Mouse (Mus musculus) heart, embryonic 13.5 days (tissue): ENCODE results near the gene Zfp113. TPM values are rescaled to one million over a fixed set of nuclear protein-coding genes. Genes with fewer than 3 reads are reported as not detected.

Experiments
- ATAC-seq: fragments of 200-750 bp; cut with Nextera tagmentation; 2 replicates; pipeline ENCODE4 v1.8.0; 2017; ENCODE audit warnings: moderate TSS enrichment; ENCODE audit not compliant: insufficient number of reproducible peaks, low FRiP score, low TSS enrichment; ENCODE audit errors: extremely low read depth
- H3K27ac ChIP-seq: fragments of 300-500 bp; sonication (generic); replicated peaks from 2 replicates; pipeline ENCODE4 v1.5.1; 2015; ENCODE audit warnings: moderate library complexity, mild to moderate bottlenecking, inconsistent platforms
- H3K27me3 ChIP-seq: fragments of 300-500 bp; sonication (generic); replicated peaks from 2 replicates; pipeline ENCODE4 v1.6.1; 2015; ENCODE audit warnings: mild to moderate bottlenecking, inconsistent platforms
- H3K36me3 ChIP-seq: fragments of 300-500 bp; sonication (generic); 2 replicates; pipeline ENCODE4 v1.6.1; 2015; ENCODE audit warnings: mild to moderate bottlenecking, inconsistent platforms
- H3K4me1 ChIP-seq: fragments of 300-500 bp; sonication (generic); 2 replicates; pipeline ENCODE4 v1.6.1; 2015; ENCODE audit warnings: inconsistent platforms
- H3K4me2 ChIP-seq: fragments of 300-500 bp; sonication (generic); 2 replicates; pipeline ENCODE4 v1.6.1; 2015; ENCODE audit warnings: inconsistent platforms, mild to moderate bottlenecking, moderate library complexity
- H3K4me3 ChIP-seq: fragments of 300-500 bp; sonication (generic); 2 replicates; pipeline ENCODE4 v1.5.1; 2015; ENCODE audit warnings: moderate library complexity, mild to moderate bottlenecking, inconsistent platforms
- H3K9ac ChIP-seq: fragments of 300-500 bp; sonication (generic); 2 replicates; pipeline ENCODE4 v1.6.1; 2015; ENCODE audit warnings: inconsistent platforms, mild to moderate bottlenecking, moderate library complexity
- H3K9me3 ChIP-seq: fragments of 300-500 bp; sonication (generic); 2 replicates; pipeline ENCODE4 v1.6.1; 2016; ENCODE audit warnings: inconsistent platforms
- WGBS: fragments of 180-500 bp; shearing (Covaris S2); methylation state at CpG from one replicate; pipeline ENCODE4 v1.1.7; 2015; ENCODE audit warnings: mixed read lengths; 5-methylcytosine and 5-hydroxymethylcytosine counted together
- polyA plus RNA-seq: library from polyadenylated mRNA; unstranded; fragments of >200 nt; fragmentation: Nextera tagmentation; extraction: Ambion mirVana; gene quantifications from 2 replicates; pipeline ENCODE4 v1.2.1, GENCODE M21; 2015

Zfp113 gene
- 11.5 and 12.2 TPM in 2 replicates for polyA plus RNA-seq

DNA sequence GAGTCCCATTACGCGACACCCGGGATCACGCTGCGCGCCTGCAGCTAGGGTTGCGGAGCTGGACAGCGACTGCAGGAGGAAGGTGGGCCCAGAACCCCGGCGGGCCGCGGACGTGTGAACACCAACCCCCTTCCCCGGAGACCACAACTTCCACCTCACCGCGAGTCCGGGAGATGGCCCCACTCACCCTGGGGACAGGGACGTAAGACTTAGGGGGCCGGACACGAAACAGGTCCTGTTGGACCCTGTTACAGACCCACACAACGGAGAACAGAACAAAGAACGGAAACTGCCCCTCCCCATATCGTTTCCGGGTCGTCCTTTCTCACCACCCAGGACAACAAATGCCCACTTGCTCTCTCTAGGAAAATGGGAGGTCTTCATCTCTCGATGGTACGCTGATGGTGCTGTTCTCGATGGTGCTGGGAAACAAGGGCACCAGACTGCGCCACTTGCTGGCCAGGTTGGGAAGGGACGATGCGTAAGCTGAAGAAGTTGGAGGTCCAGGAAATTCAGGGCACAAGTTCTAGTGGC, at the start of gene Zfp113:
Gene Zfp113, minus strand, starts transcription at position 302 of the 534 bp plus-strand sequence.
- peak; percentile 84 for ATAC-seq

DNA sequence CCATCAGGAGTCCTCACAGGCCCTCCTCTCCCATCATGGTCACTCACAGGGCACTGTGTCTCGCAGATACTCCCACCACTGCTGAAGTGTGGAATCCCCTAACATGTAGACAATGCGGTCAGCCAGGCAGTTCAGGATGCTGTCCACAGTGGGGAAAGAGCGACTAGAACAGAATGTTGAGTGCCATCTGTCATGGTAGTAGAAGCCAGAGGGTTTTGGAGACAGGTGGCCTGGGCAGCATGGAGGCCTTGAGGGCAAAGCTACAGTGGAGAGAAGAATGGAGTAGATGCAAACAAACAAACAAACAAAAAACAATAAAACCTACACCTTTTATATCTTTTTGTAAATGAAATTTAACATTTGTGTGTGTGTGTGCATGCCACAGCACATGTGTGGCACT, 46.5 kb upstream of the Zfp113 start:
- no peak overlapping the region for H3K4me2 ChIP-seq
- WGBS, result 76% methylated on average over 3 of the region's 3 CpGs

More for the DNA sequence above, at the start of gene Zfp113:
- peak within 1 kb of the TSS; percentile 90 for H3K9ac ChIP-seq
- H3K9me3 ChIP-seq, result no peaks in the 10 kb centered on the region
- no peaks in the 10 kb centered on the region for H3K27me3 ChIP-seq
- peaks cover 27% of the 10 kb centered on the region for H3K36me3 ChIP-seq
- H3K27ac ChIP-seq, result peak within 1 kb of the TSS; percentile 92
- peaks cover 14% of the 10 kb centered on the region for H3K4me1 ChIP-seq
- H3K4me3 ChIP-seq, result peak within 1 kb of the TSS; percentile 80
- under 1% methylated on average over 31 of the region's 31 CpGs for WGBS
- H3K4me2 ChIP-seq, result peak within 1 kb of the TSS; percentile 87

DNA sequence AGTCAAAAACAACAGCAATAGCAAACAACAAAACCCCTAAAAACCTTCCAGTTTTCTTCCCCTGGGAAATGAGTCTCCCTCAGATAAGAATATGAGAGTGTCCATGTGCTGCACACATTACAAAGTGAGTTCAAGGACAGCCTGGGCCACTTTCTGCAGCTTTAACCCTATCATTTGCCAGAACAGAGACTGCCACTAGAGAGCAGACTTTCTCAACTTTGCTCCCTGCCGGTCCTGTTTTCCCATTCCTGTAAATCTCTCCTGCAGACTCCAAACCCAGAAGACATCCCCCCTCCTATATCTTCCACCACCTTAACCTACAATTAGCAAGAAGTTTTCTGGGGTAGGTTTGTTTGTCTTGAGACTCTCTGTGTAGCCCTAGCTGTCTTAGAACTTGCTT, 44.0 kb upstream of the Zfp113 start:
- Histone ChIP-seq H3K27ac (no peak overlapping the region), H3K27me3 (no peaks in the 10 kb centered on the region), H3K9ac (no peak overlapping the region), H3K4me3 (no peak overlapping the region), H3K9me3 (peaks cover 10% of the 10 kb centered on the region; the same call in 1 of the 2 replicates), H3K4me1 (peaks cover 8% of the 10 kb centered on the region), H3K4me2 (no peak overlapping the region), H3K36me3 (no peaks in the 10 kb centered on the region)
- no peak for ATAC-seq
- 16% methylated on average over 1 of the region's 1 CpGs for WGBS

More for the DNA sequence above, 46.5 kb upstream of the Zfp113 start:
- H3K4me3 ChIP-seq, result no peak overlapping the region
- H3K36me3 ChIP-seq, result no peaks in the 10 kb centered on the region
- H3K27ac ChIP-seq, result no peak overlapping the region
- peaks cover 18% of the 10 kb centered on the region; the same call in 1 of the 2 replicates for H3K9me3 ChIP-seq
- no peaks in the 10 kb centered on the region for H3K27me3 ChIP-seq
- H3K4me1 ChIP-seq, result no peaks in the 10 kb centered on the region
- no peak overlapping the region for H3K9ac ChIP-seq
- no peak for ATAC-seq

DNA sequence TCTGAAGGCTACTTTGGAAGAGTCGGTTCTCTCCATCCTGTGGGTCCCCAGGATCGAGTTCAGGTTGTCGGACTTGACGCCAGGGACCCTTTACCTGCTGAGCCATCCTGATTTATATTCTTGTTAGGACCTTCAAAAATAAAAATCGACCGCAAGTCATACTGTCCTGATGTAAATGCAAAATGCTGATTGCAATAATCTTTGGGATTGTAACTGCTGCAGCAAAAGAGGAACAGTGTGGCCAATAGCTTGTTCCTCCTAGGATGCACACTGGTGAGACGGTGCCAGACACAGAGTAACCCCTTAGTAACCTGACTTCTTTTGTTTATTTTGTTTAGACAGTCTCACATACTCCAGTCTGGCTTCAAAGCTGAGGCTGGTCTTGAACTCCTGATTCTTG, 39.9 kb upstream of the Zfp113 start:
- no peak overlapping the region for H3K27ac ChIP-seq
- no peaks in the 10 kb centered on the region for H3K9me3 ChIP-seq
- H3K4me1 ChIP-seq, result peaks cover 17% of the 10 kb centered on the region
- 74% methylated on average over 7 of the region's 7 CpGs for WGBS
- H3K4me3 ChIP-seq, result peak overlapping the region; percentile 80
- peak overlapping the region; percentile 92 for H3K9ac ChIP-seq
- peaks cover 27% of the 10 kb centered on the region for H3K36me3 ChIP-seq
- no peak for ATAC-seq
- H3K4me2 ChIP-seq, result peak overlapping the region; percentile 99
- H3K27me3 ChIP-seq, result no peaks in the 10 kb centered on the region

DNA sequence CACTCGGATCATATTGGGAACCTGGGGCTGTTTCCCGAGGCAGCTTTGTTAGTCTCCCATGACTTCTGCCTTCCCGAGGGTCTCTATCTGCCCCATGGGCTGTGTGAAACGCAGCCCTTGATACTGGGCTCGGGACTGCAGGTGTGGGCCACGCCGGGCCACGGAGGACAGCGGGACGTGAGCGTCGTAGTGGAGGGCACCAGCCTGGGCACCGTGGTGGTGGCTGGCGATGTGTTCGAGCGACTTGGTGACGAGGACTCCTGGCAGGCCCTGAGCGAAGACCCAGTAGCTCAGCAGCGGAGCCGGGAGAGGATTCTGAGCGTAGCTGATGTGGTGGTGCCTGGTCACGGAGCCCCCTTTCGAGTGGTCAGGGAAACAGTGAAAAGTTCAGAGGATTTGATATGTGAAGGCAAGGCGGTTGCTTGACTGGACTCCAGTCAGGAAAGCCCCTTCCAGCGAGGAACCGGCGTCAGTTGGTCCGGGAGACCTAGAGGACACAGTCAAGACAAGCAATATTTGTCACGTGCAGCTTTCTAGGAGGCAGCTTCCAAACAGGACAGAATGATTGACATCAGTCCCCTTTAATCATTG, 39.3 kb upstream of the Zfp113 start:
- H3K4me2 ChIP-seq, result peak overlapping the region; percentile 99
- H3K4me3 ChIP-seq, result peak overlapping the region; percentile 80
- H3K9me3 ChIP-seq, result no peaks in the 10 kb centered on the region
- peak; percentile 27; the same call in 1 of the 2 replicates for ATAC-seq
- H3K27ac ChIP-seq, result peak overlapping the region; percentile 87
- H3K36me3 ChIP-seq, result peaks cover 33% of the 10 kb centered on the region
- peaks cover 17% of the 10 kb centered on the region for H3K4me1 ChIP-seq
- H3K27me3 ChIP-seq, result no peaks in the 10 kb centered on the region
- WGBS, result 2% methylated on average over 29 of the region's 29 CpGs
- H3K9ac ChIP-seq, result peak overlapping the region; percentile 92

DNA sequence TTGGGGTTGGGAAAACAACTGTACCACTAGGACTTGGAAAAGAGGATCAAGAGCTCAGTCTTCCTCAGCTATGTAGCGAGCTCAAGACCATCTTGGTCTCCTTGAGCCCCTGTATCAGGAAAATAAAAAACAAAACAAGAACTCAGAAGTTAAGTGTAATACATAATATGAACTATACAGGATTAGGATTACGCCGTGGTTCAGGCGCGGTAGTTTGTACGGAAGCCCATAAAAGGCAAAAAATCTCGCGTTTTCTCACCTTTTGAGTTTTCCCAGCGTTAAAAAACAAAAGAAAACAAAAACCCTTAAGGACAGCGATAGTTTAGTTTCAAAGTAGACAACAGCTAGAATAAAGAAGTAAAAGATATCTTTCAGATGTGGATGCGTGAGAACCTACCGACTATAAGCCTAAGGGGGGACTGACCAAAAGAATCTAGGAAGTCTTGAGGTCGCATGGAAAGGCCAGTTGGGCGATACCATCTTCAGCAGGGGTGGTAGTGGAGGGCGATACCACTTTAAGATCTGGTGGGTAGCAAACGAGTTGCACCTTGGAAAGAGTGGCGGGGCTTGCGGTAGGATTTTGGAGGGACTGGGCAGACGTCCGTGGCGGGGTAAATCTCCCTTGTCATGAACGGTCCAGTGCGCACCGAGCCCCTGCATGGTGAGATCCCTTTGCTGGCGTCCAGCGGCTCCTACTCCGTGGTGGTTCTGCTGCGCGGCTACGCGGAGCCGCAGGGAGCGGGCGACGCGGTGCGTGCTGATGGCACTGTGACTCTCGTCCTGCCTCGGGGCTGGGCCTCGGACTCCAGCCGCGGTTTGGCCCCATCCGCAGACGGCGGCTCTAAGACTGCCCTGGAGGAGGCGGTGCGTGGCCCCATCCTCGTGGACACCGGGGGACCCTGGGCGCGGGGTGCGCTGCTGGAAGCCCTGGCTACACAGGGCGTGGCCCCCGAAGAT, 38.5 kb upstream of the Zfp113 start, which contains the start of gene Mblac1:
Gene Mblac1, plus strand, starts transcription at position 544 of the 957 bp plus-strand sequence.
- peaks cover 39% of the 10 kb centered on the region for H3K36me3 ChIP-seq
- WGBS, result 7% methylated on average over 54 of the region's 54 CpGs

DNA sequence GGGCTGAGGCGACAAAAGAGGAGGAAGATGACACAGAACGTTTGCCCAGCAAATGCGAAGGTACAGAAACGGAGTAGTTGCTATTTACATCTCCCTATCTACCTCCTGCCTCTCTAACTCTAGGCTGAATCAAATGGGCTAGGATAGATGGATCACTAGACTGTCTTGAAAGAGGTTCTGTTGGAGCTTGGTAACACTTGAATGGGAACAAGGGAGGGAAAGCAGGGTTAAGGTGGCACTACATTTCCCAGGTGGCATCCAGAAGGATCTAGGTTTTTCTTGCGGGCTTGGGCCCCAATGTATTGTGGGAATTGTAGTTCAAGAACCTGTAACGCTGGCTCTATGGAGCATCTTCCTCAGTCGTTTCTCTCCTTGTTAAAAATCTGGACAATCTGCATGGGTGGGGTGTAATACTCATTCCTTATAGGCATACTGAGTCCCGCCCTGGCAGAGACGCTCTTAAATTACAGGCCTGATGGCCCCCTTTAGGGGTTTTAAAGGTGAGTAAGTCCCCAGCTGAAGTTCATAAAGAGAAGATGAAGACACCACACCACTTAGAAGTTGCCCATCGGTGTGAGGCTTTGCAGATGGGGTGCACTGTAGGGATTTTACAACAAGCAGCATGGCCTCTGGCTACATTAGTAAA, 32.2 kb upstream of the Zfp113 start:
- no peaks in the 10 kb centered on the region for H3K27me3 ChIP-seq
- H3K4me1 ChIP-seq, result peaks cover 20% of the 10 kb centered on the region
- peak overlapping the region; percentile 77 for H3K4me2 ChIP-seq
- peaks cover 49% of the 10 kb centered on the region for H3K36me3 ChIP-seq
- ATAC-seq, result peak; percentile 70
- peak overlapping the region; percentile 74 for H3K27ac ChIP-seq
- peak overlapping the region; percentile 91 for H3K9ac ChIP-seq
- no peaks in the 10 kb centered on the region for H3K9me3 ChIP-seq
- WGBS, result under 1% methylated on average over 10 of the region's 10 CpGs
- H3K4me3 ChIP-seq, result peak overlapping the region; percentile 72

More for the DNA sequence above, 38.5 kb upstream of the Zfp113 start, which contains the start of gene Mblac1:
- H3K9me3 ChIP-seq, result no peaks in the 10 kb centered on the region
- peak within 1 kb of the TSS; percentile 80 for H3K4me3 ChIP-seq
- ATAC-seq, result peak; percentile 64
- H3K27ac ChIP-seq, result peak within 1 kb of the TSS; percentile 87
- H3K27me3 ChIP-seq, result no peaks in the 10 kb centered on the region
- peak within 1 kb of the TSS; percentile 99 for H3K4me2 ChIP-seq
- H3K4me1 ChIP-seq, result peaks cover 17% of the 10 kb centered on the region
- H3K9ac ChIP-seq, result peak within 1 kb of the TSS; percentile 92

DNA sequence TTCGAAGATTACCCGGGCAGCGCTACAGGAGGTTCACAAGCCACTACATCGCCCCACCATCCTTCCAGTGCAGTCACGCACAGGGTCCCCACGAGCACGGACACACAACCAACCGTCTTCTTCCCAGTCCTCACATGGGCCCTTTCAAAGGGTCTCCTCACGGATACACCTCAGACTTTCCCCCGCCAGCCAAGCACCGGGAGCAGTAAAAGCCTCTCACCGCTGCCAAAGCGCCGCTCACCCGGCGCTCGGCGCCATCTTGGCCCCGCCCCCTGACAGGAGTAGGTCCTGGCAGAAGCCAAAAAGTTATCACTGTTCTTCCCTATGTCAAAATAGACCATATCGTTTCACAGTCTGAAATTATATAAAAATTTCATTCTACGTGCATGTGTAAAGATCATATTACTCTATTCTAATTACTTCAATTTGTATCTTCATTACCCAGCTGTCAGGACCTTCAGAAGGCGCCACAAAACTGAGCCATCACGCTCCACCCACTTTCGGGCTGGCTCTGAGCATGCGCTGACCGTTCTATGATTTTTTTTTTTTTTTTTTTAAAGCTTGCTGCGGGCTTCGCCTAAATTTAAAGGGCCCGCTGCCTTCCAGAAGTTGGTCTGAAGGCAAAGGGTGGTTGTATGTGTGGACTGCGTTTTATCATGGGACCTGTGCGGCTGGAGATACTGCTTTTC, 31.6 kb upstream of the Zfp113 start, which contains the start of the genes Taf6 and Cnpy4:
Gene Taf6, minus strand, starts transcription at position 502 of the 689 bp plus-strand sequence.
Gene Cnpy4, plus strand, starts transcription at position 536 of the 689 bp plus-strand sequence.
- Histone ChIP-seq H3K4me2 (peak within 1 kb of the TSS; percentile 77), H3K4me3 (peak within 1 kb of the TSS; percentile 72), H3K27me3 (no peaks in the 10 kb centered on the region), H3K9me3 (no peaks in the 10 kb centered on the region), H3K27ac (peak within 1 kb of the TSS; percentile 74), H3K36me3 (peaks cover 49% of the 10 kb centered on the region), H3K9ac (peak within 1 kb of the TSS; percentile 91), H3K4me1 (peaks cover 20% of the 10 kb centered on the region)
- WGBS, result under 1% methylated on average over 31 of the region's 31 CpGs
- peak; percentile 69 for ATAC-seq

DNA sequence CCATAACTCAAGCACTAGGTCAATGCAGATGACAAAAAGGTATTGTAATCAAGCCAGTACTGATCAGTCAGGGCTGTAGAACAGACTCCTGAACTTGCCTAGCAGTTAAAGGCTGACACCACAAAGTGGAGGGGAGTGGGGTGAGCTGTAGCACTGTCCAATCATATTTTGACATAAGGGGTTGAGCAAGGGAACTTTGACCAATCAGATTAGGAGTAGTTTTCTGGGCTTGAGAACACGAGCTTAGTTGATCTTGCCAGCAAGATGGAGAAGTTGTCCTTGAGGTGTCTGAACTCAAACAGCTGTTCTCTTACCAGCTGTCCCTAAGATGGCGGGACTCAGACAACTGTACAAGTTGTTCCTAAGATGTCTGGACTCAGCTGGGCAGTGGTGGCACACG, 17.7 kb upstream of the Zfp113 start:
- peak overlapping the region; percentile 73; the same call in 1 of the 2 replicates for H3K4me3 ChIP-seq
- no peak for ATAC-seq
- H3K9me3 ChIP-seq, result no peaks in the 10 kb centered on the region
- H3K27ac ChIP-seq, result no peak overlapping the region
- H3K4me1 ChIP-seq, result peaks cover 27% of the 10 kb centered on the region
- H3K4me2 ChIP-seq, result peak overlapping the region; percentile 90
- peaks cover 68% of the 10 kb centered on the region for H3K36me3 ChIP-seq
- no peaks in the 10 kb centered on the region for H3K27me3 ChIP-seq
- no peak overlapping the region for H3K9ac ChIP-seq
- WGBS, result 75% methylated on average over 3 of the region's 3 CpGs
